Mouse (Mus musculus): Measurements from ENCODE around the gene P3h3. TPM values are rescaled to one million over a fixed set of nuclear protein-coding genes. Genes with fewer than 3 reads are reported as not detected.

Gene P3h3
- polyA plus RNA-seq (2015; fragmentation: Nextera tagmentation; extraction: Ambion mirVana) = 14.7 and 14.8 TPM in 2 replicates

DNA sequence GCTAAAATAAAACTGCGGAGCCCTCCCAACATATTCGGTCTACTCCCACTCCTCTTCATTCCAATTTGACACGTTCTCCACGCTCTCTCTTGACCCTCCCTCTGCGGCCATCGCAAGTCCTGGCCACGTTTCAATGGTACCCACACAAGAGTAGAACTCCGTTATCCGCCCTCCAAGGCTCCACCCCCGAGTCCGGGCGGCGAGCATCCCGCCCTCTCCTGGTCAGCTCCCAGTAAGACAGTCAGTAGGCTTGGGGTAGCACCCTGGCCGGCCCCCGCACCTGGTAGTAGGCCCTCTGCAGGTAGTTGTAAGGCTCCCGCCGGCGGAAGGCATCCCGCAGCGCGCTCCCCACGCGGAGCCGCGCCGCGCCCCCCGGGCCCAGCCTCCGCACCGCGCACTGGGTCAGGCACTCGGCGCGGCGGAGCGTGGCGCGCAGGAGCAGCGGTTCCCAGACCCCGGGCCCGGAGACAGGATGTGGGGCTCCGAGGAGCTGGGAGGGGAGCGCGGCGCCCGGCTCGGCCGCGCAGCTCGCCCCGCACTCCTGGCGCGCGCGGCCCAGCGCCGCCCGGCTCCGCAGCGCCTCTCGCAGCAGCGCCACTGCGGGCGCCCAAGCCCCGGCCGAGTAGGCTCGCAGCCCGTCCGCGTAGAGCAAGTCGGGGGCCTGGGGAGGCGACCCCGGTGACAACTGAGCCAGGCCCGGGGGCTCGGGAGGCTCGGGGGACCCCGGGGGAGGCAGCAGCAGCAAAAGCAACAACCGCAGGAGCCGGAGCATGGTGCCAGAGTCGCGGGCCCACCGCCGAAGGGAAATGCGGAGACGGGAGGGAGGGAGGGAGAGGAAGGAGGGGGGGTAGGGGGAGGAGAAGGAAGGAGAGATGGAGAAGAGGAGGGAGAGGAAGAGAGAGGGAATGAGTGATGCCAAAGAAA lies at the start of gene P3h3:
TSS of gene P3h3 (minus strand) at position 837 of the 924 bp plus-strand sequence.
- under 1% methylated on average over 76 of the region's 86 CpGs for WGBS
- 0 out of 2 replicates have a peak, but pooled peaks cover 4% of the 10 kb centered on the region for H3K36me3 ChIP-seq (ENCODE audit: insufficient read depth, low read length)
- H3K4me3 ChIP-seq (replicated peaks; ENCODE audit: low read depth, low read length) = peak within 1 kb of the TSS; percentile 61
- H3K27ac ChIP-seq = peak within 1 kb of the TSS; percentile 89
- H3K9ac ChIP-seq (ENCODE audit: low read depth, low read length) = peak within 1 kb of the TSS; percentile 83
- peak; percentile 77 for TF ChIP-seq CTCF (IDR thresholded peaks at IDR 0.05; ENCODE audit: low read depth)
- DNase-seq (ENCODE audit: low spot score) (peak; percentile 91), ATAC-seq (replicated peaks; ENCODE audit: low FRiP score, low read depth) (peak; percentile 73)
- H3K27me3 ChIP-seq (ENCODE audit: insufficient read depth, low read length) = no peaks in the 10 kb centered on the region
- peak within 1 kb of the TSS; percentile 86 for H3K4me2 ChIP-seq (ENCODE audit: low read length)
- H3K9me3 ChIP-seq (replicated peaks; ENCODE audit: low read length) = no peaks in the 10 kb centered on the region
- peaks cover 4% of the 10 kb centered on the region; the same call in 1 of the 2 replicates for H3K4me1 ChIP-seq (replicated peaks; ENCODE audit: insufficient read depth, low read length)

DNA sequence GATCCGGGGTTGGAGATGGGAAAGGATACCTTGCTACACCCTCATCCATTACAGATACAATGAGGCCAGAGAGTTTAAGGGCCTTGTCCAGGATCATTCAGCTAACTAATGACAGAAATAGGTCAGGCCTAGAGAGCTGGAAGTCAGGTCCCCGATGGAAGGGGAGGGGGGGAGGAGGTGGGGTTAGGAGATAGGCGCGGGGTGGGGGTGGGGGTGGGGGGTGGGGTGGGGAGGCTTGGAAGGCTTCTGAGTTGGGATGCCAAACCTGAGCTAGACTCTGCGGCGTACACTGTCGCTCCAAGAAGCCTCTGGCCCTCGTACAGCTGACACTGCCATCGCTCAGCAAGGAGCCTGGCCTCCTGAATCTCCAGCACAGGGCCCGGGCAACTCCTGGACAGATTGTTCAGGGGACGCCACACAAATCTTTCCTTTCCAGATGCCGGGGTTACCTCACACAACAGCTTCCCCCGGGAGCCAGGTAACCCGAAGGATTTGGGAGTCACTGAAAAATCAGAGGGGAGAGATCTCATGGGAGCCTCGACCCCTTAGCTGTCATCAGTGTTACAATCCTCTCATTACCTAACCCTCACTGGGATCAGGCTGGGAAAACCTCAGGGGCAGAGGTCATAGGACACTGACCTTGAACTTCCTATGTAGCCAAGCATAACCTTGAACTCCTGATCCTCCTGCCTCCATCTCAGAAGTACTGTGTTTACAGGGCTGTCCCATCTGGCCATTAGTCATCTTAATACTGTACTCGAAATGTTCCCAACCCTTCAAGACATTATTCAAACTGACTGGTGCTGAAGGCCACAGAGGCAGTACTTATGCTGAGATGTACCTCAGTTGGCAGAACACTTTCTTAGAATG lies 47.7 kb upstream of the P3h3 start:
- H3K27me3 ChIP-seq (ENCODE audit: insufficient read depth, low read length) = no peaks in the 10 kb centered on the region
- H3K4me3 ChIP-seq (replicated peaks; ENCODE audit: low read depth, low read length) = peak overlapping the region; percentile 48; the same call in 1 of the 2 replicates
- no peaks in the 10 kb centered on the region for H3K36me3 ChIP-seq (ENCODE audit: insufficient read depth, low read length)
- ATAC-seq (replicated peaks; ENCODE audit: low FRiP score, low read depth) (no peak), DNase-seq (ENCODE audit: low spot score) (no peak)
- peak overlapping the region; percentile 66 for H3K9ac ChIP-seq (ENCODE audit: low read depth, low read length)
- peaks cover 12% of the 10 kb centered on the region for H3K4me1 ChIP-seq (replicated peaks; ENCODE audit: insufficient read depth, low read length)
- no peak for TF ChIP-seq CTCF (IDR thresholded peaks at IDR 0.05; ENCODE audit: low read depth)
- peak overlapping the region; percentile 97 for H3K27ac ChIP-seq
- 45% methylated on average over 14 of the region's 16 CpGs for WGBS
- H3K4me2 ChIP-seq (ENCODE audit: low read length) = peak overlapping the region; percentile 70; the same call in 1 of the 2 replicates
- no peaks in the 10 kb centered on the region for H3K9me3 ChIP-seq (replicated peaks; ENCODE audit: low read length)

DNA sequence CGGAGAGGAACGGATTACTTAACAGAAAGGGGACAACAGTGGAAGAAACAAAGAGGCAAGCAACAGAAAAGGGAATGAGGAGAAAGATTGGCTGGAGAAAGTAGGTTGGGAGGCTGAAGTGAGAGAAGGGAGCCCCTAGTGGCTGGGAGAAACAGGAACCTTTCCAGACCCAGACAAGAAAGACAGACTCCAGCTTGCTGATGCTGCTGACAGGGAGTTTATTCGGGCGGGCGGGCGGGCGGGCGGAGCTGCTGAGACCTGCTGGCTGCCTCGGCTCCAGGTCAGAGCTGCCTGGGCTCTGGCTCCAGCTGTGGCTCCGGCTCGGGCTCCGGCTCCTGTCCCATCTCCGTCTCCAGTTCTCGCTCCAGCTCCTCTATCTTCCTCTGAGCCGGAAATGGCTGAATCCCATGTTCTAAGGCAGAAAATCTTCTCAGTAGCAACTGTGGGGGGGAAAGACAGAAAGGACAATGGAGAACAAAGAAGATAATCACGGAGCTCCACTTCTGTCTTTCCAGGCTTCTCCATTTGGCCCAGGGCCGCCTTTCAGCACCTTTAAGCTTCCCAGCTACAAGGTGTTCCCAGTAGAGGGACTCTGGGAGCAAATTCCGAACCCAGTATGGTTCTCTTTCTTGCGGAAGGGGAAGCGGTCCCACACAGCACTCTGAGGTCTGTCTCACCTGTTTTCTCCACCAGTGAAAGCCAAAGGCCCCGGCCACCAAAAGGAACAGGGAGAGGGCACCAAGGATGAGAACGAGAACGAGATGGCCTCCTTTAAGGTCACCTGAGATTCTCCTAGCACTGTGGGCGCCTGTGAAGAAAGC lies 46.8 kb upstream of the P3h3 start:
- H3K9ac ChIP-seq (ENCODE audit: low read depth, low read length) = peak overlapping the region; percentile 66
- WGBS = 8% methylated on average over 24 of the region's 24 CpGs

DNA sequence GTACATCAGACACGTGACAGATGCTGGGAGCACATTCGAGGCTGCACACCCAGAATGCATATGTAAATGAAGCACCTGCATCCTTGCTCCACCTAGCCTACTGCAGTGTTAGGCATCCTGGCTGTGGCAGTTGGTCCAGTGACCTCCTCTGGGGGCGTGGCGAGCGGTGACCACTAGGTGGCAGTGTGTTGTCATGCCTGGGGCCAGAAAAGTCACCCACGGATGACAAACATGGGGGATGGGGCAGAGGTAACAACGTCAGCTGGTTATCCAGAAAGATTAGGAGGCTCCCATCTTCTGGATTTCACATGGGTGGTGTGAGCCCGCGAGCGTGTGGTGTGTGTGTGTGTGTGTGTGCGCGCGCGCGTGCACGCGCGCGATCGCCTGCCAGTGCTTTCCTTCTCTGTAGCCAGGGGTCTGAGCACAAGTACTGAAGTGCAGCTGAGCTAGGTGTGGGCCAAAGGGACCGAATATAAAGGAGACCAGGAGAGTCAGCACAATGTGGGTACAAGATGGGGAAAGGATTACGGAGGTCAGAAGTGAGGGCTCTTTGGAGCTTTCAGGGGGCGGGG lies 46.1 kb upstream of the P3h3 start:
- peak; percentile 98 for TF ChIP-seq CTCF (IDR thresholded peaks at IDR 0.05; ENCODE audit: low read depth)
- H3K4me3 ChIP-seq (replicated peaks; ENCODE audit: low read depth, low read length) = peak overlapping the region; percentile 48
- no peaks in the 10 kb centered on the region for H3K27me3 ChIP-seq (ENCODE audit: insufficient read depth, low read length)
- H3K27ac ChIP-seq = peak overlapping the region; percentile 97
- 0 out of 2 replicates have a peak, but pooled peaks cover 5% of the 10 kb centered on the region for H3K4me1 ChIP-seq (replicated peaks; ENCODE audit: insufficient read depth, low read length)
- peak overlapping the region; percentile 66 for H3K9ac ChIP-seq (ENCODE audit: low read depth, low read length)
- no peaks in the 10 kb centered on the region for H3K9me3 ChIP-seq (replicated peaks; ENCODE audit: low read length)
- under 1% methylated on average over 23 of the region's 23 CpGs for WGBS
- peak overlapping the region; percentile 70 for H3K4me2 ChIP-seq (ENCODE audit: low read length)
- peak; percentile 97 for DNase-seq (ENCODE audit: low spot score)
- ATAC-seq (replicated peaks; ENCODE audit: low FRiP score, low read depth) = peak; percentile 83
- no peaks in the 10 kb centered on the region for H3K36me3 ChIP-seq (ENCODE audit: insufficient read depth, low read length)

More for the DNA sequence above, 46.8 kb upstream of the P3h3 start:
- Histone ChIP-seq H3K4me2 (ENCODE audit: low read length) (peak overlapping the region; percentile 70), H3K27me3 (ENCODE audit: insufficient read depth, low read length) (no peaks in the 10 kb centered on the region), H3K9me3 (replicated peaks; ENCODE audit: low read length) (no peaks in the 10 kb centered on the region), H3K4me3 (replicated peaks; ENCODE audit: low read depth, low read length) (peak overlapping the region; percentile 48), H3K36me3 (ENCODE audit: insufficient read depth, low read length) (no peaks in the 10 kb centered on the region), H3K27ac (peak overlapping the region; percentile 97), H3K4me1 (replicated peaks; ENCODE audit: insufficient read depth, low read length) (0 out of 2 replicates have a peak, but pooled peaks cover 5% of the 10 kb centered on the region)
- peak; percentile 71 for ATAC-seq (replicated peaks; ENCODE audit: low FRiP score, low read depth)
- TF ChIP-seq CTCF (IDR thresholded peaks at IDR 0.05; ENCODE audit: low read depth) = peak; percentile 77
- DNase-seq (ENCODE audit: low spot score) = peak; percentile 98

DNA sequence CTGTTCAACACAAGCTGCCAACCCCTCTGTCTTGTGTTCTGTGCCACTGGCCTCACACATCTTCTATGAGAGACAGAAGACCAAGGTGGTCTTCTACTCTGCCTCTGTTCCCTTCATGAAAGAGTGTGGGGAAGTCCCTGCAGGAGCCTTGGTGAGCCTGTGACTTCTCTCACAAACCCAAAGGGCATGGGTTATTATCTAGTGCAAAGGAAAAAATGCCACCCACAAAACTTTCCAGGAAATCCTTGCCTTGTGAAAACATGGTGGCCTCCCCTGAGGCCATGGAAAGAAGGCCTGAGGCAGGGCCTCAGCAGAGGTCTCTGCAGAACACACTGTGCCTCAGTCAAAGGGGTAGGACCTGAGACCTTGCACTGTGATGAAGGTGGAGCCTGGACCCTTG lies 44.3 kb upstream of the P3h3 start:
- no peak for TF ChIP-seq CTCF (IDR thresholded peaks at IDR 0.05; ENCODE audit: low read depth)
- Histone ChIP-seq H3K4me2 (ENCODE audit: low read length) (no peak overlapping the region), H3K36me3 (ENCODE audit: insufficient read depth, low read length) (no peaks in the 10 kb centered on the region), H3K9me3 (replicated peaks; ENCODE audit: low read length) (no peaks in the 10 kb centered on the region), H3K9ac (ENCODE audit: low read depth, low read length) (no peak overlapping the region), H3K27ac (no peak overlapping the region), H3K27me3 (ENCODE audit: insufficient read depth, low read length) (no peaks in the 10 kb centered on the region), H3K4me1 (replicated peaks; ENCODE audit: insufficient read depth, low read length) (0 out of 2 replicates have a peak, but pooled peaks cover 5% of the 10 kb centered on the region), H3K4me3 (replicated peaks; ENCODE audit: low read depth, low read length) (no peak overlapping the region)
- DNase-seq (ENCODE audit: low spot score) (no peak), ATAC-seq (replicated peaks; ENCODE audit: low FRiP score, low read depth) (no peak)
